Mouse (Mus musculus): Measurements from ENCODE around the gene Clp1. TPM values are rescaled to one million over a fixed set of nuclear protein-coding genes. Genes with fewer than 3 reads are reported as not detected.

Gene Clp1
- polyA plus RNA-seq, 1 experiment, result 12.0 TPM

DNA sequence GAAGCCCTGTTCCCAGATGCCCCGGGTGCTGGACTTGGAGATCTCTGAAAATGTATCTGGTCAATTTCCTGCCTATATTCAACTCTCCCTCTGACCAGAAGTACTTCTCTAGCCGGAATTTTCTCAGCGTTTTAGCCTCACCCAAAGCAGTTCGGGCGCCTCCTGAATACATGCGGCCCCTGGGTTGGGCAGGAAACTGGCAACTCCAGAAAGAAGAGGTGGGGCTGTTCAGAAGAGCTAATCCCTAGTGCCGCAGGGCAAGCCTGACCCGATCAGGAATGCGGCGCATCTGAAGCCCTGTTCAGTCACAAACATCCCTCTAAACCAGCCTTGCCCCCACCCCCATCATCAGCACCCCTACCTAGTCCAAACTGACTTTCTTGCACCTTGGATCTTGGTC, 17.0 kb upstream of the Clp1 start:
- DNase-seq, result no peak
- no peaks in the 10 kb centered on the region for H3K27me3 ChIP-seq (ENCODE audit: control insufficient read depth, insufficient read depth, low read length)
- WGBS, result 5% methylated on average over 10 of the region's 10 CpGs
- H3K4me1 ChIP-seq (ENCODE audit: control insufficient read depth, insufficient read depth, low read length), result peaks cover 9% of the 10 kb centered on the region; the same call in 1 of the 2 replicates
- H3K27ac ChIP-seq (ENCODE audit: insufficient read depth, low read length), result no peak overlapping the region
- H3K4me3 ChIP-seq (replicated peaks; ENCODE audit: insufficient read depth, low read depth, low read length), result peak overlapping the region; percentile 81
- TF ChIP-seq POLR2A (IDR thresholded peaks at IDR 0.05; ENCODE audit: borderline replicate concordance, insufficient read depth, low read length) (no peak), CTCF (IDR thresholded peaks at IDR 0.05; ENCODE audit: borderline replicate concordance, insufficient read depth, low read depth, low read length) (no peak)

- DNase-seq, result peak; percentile 73 to 77
- WGBS, result 1% methylated on average over 23 of the region's 25 CpGs
- peak within 1 kb of the TSS; percentile 47; the same call in 1 of the 2 replicates for H3K27ac ChIP-seq (ENCODE audit: insufficient read depth, low read length)
Measured at GRCm38 (mm10) chr2:84743561-84743960, 16.4 kb upstream of the Clp1 start, which contains the start of gene Gm19426. Gene Gm19426, minus strand, starts transcription at chr2:84743655.

DNA sequence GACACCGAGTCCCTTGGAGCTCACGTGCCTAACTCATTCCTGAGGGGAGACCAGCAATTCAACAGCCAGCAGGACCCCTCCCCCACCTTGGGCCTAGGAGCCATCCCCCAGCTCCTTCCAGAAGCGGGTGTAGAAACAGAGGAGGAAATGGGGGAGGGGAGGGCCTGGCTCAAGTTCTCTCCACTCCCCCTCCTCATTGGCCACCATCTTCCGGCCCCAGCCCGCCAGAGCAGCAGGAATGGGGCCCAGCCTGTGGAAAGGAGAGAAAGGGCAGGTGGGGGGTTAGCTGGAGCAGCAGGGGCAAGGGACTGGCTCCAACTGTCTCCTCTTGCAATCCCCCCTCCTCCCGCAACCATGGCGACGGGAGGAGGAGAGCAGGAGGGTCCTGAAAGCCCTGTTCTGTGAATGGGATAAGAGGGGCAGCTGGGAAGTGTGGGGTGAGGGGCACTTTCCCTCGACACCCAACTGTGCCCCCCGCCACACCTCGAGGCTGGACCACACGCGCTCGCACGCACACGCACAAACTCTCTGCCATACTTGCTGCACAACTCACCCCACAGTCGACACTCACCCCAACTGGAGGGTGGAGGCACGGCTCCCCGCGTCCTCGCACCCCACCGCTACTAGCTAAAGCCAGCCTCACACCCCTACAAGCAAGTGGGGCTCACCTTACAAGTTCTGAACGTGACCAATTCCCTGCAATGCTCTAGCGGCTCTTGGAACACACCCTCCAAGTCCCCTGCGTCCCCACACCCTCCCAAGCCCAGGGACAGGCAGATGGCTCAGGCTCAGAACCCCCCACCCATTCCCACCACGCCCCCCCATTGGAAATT, 15.5 kb upstream of the Clp1 start:
- WGBS, result 5% methylated on average over 26 of the region's 26 CpGs
- Histone ChIP-seq H3K4me3 (replicated peaks; ENCODE audit: insufficient read depth, low read depth, low read length) (peak overlapping the region; percentile 81), H3K4me1 (ENCODE audit: control insufficient read depth, insufficient read depth, low read length) (peaks cover 9% of the 10 kb centered on the region; the same call in 1 of the 2 replicates), H3K27ac (ENCODE audit: insufficient read depth, low read length) (no peak overlapping the region), H3K27me3 (ENCODE audit: control insufficient read depth, insufficient read depth, low read length) (no peaks in the 10 kb centered on the region)
- peak; percentile 29 to 44 for DNase-seq
- TF ChIP-seq POLR2A (IDR thresholded peaks at IDR 0.05; ENCODE audit: borderline replicate concordance, insufficient read depth, low read length) (0 out of 2 replicates have a peak, but pooled peaks have one; percentile 12), CTCF (IDR thresholded peaks at IDR 0.05; ENCODE audit: borderline replicate concordance, insufficient read depth, low read depth, low read length) (no peak)

More at GRCm38 (mm10) chr2:84743561-84743960, 16.4 kb upstream of the Clp1 start, which contains the start of gene Gm19426:
- TF ChIP-seq CTCF (IDR thresholded peaks at IDR 0.05; ENCODE audit: borderline replicate concordance, insufficient read depth, low read depth, low read length) (no peak), POLR2A (IDR thresholded peaks at IDR 0.05; ENCODE audit: borderline replicate concordance, insufficient read depth, low read length) (peak; percentile 35; the same call in 1 of the 2 replicates)
- peaks cover 9% of the 10 kb centered on the region; the same call in 1 of the 2 replicates for H3K4me1 ChIP-seq (ENCODE audit: control insufficient read depth, insufficient read depth, low read length)
- peak within 1 kb of the TSS; percentile 81 for H3K4me3 ChIP-seq (replicated peaks; ENCODE audit: insufficient read depth, low read depth, low read length)
- no peaks in the 10 kb centered on the region for H3K27me3 ChIP-seq (ENCODE audit: control insufficient read depth, insufficient read depth, low read length)

DNA sequence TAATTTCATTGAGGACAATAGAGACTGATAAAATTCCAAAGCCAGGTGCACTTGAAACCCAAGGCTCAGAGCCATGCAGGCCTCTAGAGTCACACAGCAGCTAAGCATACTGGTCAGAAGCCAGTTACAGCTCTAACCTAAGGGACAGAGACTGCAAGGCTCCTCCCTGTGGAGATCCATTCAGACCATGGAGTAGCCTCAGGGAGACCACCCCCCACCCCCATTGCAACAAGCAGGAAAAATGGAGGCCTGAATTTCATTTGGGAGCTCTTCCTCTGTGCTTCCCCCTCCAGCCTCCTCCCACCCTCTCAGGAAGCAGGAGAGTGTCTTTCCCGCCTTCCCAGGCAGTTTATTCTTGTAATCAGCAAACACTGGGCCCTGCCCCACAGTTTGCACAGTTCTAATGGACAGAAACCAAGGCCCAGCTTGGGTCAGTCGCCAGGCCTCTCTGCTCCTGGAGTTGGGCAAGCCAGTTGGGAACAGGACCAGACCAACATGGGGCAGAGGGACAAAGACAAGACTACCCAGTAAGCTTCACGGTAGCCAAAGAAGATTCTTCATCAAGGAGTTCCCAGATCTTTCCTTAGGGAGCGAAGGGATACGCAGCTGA, 14.8 kb upstream of the Clp1 start:
- peak; percentile 35 to 38 for DNase-seq
- WGBS, result 47% methylated on average over 5 of the region's 5 CpGs

DNA sequence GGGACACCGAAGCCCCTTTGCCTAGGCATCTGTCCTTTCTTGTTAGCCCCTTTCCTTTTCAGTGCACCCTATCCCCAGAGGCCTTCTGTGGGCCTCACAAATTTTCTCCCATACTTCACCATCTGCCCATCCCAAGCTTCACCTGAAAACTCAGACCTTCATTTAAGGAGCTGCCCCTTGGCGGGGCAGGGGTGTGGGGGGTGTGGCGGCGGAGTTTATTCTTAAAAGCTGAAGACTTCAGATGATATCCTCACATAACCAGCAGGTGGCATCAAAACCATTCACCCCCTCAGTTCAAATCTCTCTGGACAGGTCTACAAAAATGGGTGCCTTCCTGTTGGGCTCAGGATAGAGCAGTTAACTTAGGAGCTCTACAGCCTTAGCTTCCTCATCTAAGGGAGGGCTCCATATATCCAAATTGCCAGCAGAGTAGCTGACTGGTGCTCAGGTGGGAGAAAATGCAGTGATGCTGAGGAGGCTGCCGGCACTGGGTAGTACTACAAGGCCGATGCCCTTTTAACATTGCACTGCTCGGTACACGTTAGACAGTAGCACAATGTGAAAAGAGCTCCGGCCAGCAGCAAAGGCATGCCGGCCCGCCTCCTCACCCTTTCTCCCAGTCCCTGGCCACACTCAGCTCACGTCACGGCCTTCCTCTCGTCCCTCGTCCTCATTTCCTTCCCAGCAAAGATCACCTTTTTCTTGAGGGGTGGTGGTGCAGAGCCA, 13.6 kb upstream of the Clp1 start:
- H3K27me3 ChIP-seq (ENCODE audit: control insufficient read depth, insufficient read depth, low read length), result no peaks in the 10 kb centered on the region
- no peak for DNase-seq
- no peak overlapping the region for H3K27ac ChIP-seq (ENCODE audit: insufficient read depth, low read length)
- TF ChIP-seq POLR2A (IDR thresholded peaks at IDR 0.05; ENCODE audit: borderline replicate concordance, insufficient read depth, low read length) (no peak), CTCF (IDR thresholded peaks at IDR 0.05; ENCODE audit: borderline replicate concordance, insufficient read depth, low read depth, low read length) (peak; percentile 3; the same call in 1 of the 2 replicates)
- H3K4me1 ChIP-seq (ENCODE audit: control insufficient read depth, insufficient read depth, low read length), result peaks cover 23% of the 10 kb centered on the region; the same call in 1 of the 2 replicates
- H3K4me3 ChIP-seq (replicated peaks; ENCODE audit: insufficient read depth, low read depth, low read length), result no peak overlapping the region
- WGBS, result 64% methylated on average over 15 of the region's 15 CpGs

More for the DNA sequence above, 14.8 kb upstream of the Clp1 start:
- TF ChIP-seq POLR2A (IDR thresholded peaks at IDR 0.05; ENCODE audit: borderline replicate concordance, insufficient read depth, low read length), result no peak
- no peak for TF ChIP-seq CTCF (IDR thresholded peaks at IDR 0.05; ENCODE audit: borderline replicate concordance, insufficient read depth, low read depth, low read length)
- Histone ChIP-seq H3K4me1 (ENCODE audit: control insufficient read depth, insufficient read depth, low read length) (peaks cover 15% of the 10 kb centered on the region; the same call in 1 of the 2 replicates), H3K27me3 (ENCODE audit: control insufficient read depth, insufficient read depth, low read length) (no peaks in the 10 kb centered on the region), H3K4me3 (replicated peaks; ENCODE audit: insufficient read depth, low read depth, low read length) (no peak overlapping the region), H3K27ac (ENCODE audit: insufficient read depth, low read length) (no peak overlapping the region)

GRCm38 (mm10) chr2:84738271-84738911, 11.2 kb upstream of the Clp1 start:
- 37% methylated on average over 12 of the region's 12 CpGs for WGBS
- peaks cover 26% of the 10 kb centered on the region; the same call in 1 of the 2 replicates for H3K4me1 ChIP-seq (ENCODE audit: control insufficient read depth, insufficient read depth, low read length)
- peak in 1 of 2 experiments; percentile 39 for DNase-seq
- no peak overlapping the region for H3K27ac ChIP-seq (ENCODE audit: insufficient read depth, low read length)
- peak; percentile 36; the same call in 1 of the 2 replicates for TF ChIP-seq CTCF (IDR thresholded peaks at IDR 0.05; ENCODE audit: borderline replicate concordance, insufficient read depth, low read depth, low read length)
- no peak for TF ChIP-seq POLR2A (IDR thresholded peaks at IDR 0.05; ENCODE audit: borderline replicate concordance, insufficient read depth, low read length)
- no peaks in the 10 kb centered on the region for H3K27me3 ChIP-seq (ENCODE audit: control insufficient read depth, insufficient read depth, low read length)
- no peak overlapping the region for H3K4me3 ChIP-seq (replicated peaks; ENCODE audit: insufficient read depth, low read depth, low read length)

Measured in cerebellum, adult 2 months (tissue).